Mouse (Mus musculus): ENCODE data around the gene Pbp2. TPM values are rescaled to one million over a fixed set of nuclear protein-coding genes. Genes with fewer than 3 reads are reported as not detected.

Gene Pbp2
- polyA plus RNA-seq, 1 experiment from 2014 or later, result 3.5 TPM

DNA sequence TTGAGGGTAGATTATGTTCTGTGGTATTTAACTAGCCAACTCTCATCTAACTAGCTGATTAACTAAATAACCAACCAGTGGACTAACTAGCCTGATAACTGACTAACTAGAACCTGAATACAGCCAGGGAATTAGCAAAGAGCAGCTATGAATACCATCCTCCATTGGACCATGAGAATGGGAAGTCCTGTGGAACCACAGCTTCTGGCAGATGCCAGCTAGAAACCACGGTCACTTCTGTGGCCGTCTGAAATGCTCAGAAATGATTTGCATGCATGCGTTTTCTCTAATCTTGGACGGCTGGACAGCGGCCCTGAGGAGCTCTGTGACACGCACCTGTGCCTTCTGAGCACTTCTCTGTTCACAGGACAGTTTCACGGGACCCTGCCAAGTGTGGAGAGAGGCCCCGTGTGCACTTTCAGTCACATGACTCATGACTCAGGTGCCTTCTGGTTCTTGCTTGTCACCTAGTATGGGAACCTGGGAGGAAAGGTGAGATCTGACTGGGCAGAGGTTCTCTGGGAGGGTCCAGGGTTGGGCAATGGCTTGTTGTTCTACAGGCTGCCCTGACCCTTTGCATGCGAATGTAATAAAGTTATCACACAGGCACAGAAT, 14.6 kb upstream of the Pbp2 start:
- no peaks in the 10 kb centered on the region for H3K36me3 ChIP-seq (ENCODE audit: control insufficient read depth, insufficient read depth, low read length)
- ATAC-seq (ENCODE audit: low FRiP score, low TSS enrichment) (peak; percentile 68), DNase-seq (ENCODE audit: low spot score) (peak; percentile 62)
- H3K4me1 ChIP-seq (replicated peaks; ENCODE audit: control insufficient read depth, insufficient read depth), result 0 out of 2 replicates have a peak, but pooled peaks cover 2% of the 10 kb centered on the region
- no peaks in the 10 kb centered on the region for H3K9me3 ChIP-seq (ENCODE audit: control insufficient read depth, low read length)
- H3K4me3 ChIP-seq (ENCODE audit: low read depth, low read length), result no peak overlapping the region
- peak overlapping the region; percentile 35 for H3K27ac ChIP-seq (replicated peaks)
- TF ChIP-seq EP300 (optimal IDR thresholded peaks at IDR 0.05) (no peak), CTCF (IDR thresholded peaks at IDR 0.05; ENCODE audit: low read depth) (no peak)
- WGBS, result 60% methylated on average over 9 of the region's 9 CpGs
- H3K9ac ChIP-seq (ENCODE audit: low read length), result no peak overlapping the region
- no peaks in the 10 kb centered on the region for H3K27me3 ChIP-seq (ENCODE audit: control insufficient read depth, insufficient read depth, low read length)
- no peak overlapping the region for H3K4me2 ChIP-seq (replicated peaks; ENCODE audit: low read depth)

DNA sequence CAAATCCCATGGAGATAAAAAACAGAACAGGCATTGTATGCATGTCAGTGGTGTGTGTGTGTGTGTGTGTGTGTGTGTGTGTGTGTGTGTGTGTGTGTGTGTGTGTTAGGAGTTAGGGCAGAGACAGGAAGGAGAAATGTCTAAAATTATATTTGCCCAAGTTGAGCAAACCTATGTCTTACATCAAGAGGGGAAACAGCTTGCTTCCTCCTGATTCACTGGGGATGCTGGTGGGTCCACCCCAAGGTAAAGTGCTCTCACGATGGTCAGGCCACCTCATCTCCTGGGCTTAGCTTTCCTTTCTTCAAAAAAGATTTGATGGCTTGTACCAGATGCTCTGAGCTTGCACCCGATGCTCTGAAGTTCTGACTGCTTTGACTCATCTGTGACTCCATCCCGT, 13.9 kb upstream of the Pbp2 start:
- H3K9me3 ChIP-seq (ENCODE audit: control insufficient read depth, low read length), result no peaks in the 10 kb centered on the region
- H3K27me3 ChIP-seq (ENCODE audit: control insufficient read depth, insufficient read depth, low read length), result no peaks in the 10 kb centered on the region
- DNase-seq (ENCODE audit: low spot score), result no peak
- no peak overlapping the region for H3K4me2 ChIP-seq (replicated peaks; ENCODE audit: low read depth)
- H3K36me3 ChIP-seq (ENCODE audit: control insufficient read depth, insufficient read depth, low read length), result no peaks in the 10 kb centered on the region
- TF ChIP-seq CTCF (IDR thresholded peaks at IDR 0.05; ENCODE audit: low read depth), result no peak
- TF ChIP-seq EP300 (optimal IDR thresholded peaks at IDR 0.05), result no peak
- no peak overlapping the region for H3K9ac ChIP-seq (ENCODE audit: low read length)
- H3K27ac ChIP-seq (replicated peaks), result no peak overlapping the region
- H3K4me3 ChIP-seq (ENCODE audit: low read depth, low read length), result no peak overlapping the region
- no peak for ATAC-seq (ENCODE audit: low FRiP score, low TSS enrichment)
- 0 out of 2 replicates have a peak, but pooled peaks cover 2% of the 10 kb centered on the region for H3K4me1 ChIP-seq (replicated peaks; ENCODE audit: control insufficient read depth, insufficient read depth)
- WGBS, result 61% methylated on average over 3 of the region's 3 CpGs

DNA sequence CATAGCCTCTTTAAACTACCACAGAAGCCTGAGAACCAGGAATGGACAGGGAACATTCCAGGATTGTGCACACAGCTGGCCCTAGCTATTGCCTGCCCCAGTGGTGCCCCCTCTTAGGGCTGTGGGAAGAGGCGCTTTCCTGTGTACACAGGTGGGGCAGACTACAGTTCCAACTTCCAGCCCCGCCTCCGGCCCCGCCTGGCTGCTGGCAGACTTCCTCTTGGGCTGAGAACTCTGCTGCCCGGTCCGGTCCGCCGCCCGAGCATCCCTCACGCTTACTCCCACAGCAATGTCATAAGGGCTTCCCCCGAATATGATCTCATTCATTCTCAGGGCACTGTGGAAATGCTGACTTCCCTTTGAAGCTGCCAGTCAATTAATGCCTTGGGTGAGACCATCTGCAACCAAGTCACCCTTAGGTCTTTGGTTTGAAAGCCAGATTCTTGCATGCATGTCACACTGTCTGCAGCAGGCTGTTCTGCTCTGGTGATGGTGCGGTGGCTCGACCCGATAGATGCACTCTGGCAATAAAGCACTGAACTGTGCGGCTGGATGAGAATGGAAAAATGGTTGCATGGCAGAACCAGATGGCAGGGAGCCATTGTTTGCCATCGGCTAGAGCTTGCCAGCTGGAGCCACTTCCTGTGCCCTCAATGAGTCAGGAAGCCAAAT, 13.2 kb upstream of the Pbp2 start:
- peak overlapping the region; percentile 81 for H3K27ac ChIP-seq (replicated peaks)
- WGBS, result 28% methylated on average over 15 of the region's 16 CpGs
- H3K4me2 ChIP-seq (replicated peaks; ENCODE audit: low read depth), result peak overlapping the region; percentile 42
- H3K4me3 ChIP-seq (ENCODE audit: low read depth, low read length), result 0 out of 2 replicates have a peak overlapping the region, but pooled peaks have one; percentile 4
- no peak for TF ChIP-seq CTCF (IDR thresholded peaks at IDR 0.05; ENCODE audit: low read depth)
- H3K4me1 ChIP-seq (replicated peaks; ENCODE audit: control insufficient read depth, insufficient read depth), result 0 out of 2 replicates have a peak, but pooled peaks cover 2% of the 10 kb centered on the region
- H3K27me3 ChIP-seq (ENCODE audit: control insufficient read depth, insufficient read depth, low read length), result no peaks in the 10 kb centered on the region
- peak; percentile 86 for ATAC-seq (ENCODE audit: low FRiP score, low TSS enrichment)
- H3K9me3 ChIP-seq (ENCODE audit: control insufficient read depth, low read length), result no peaks in the 10 kb centered on the region
- H3K9ac ChIP-seq (ENCODE audit: low read length), result 0 out of 2 replicates have a peak overlapping the region, but pooled peaks have one; percentile 8
- no peaks in the 10 kb centered on the region for H3K36me3 ChIP-seq (ENCODE audit: control insufficient read depth, insufficient read depth, low read length)
- peak; percentile 89 for DNase-seq (ENCODE audit: low spot score)

DNA sequence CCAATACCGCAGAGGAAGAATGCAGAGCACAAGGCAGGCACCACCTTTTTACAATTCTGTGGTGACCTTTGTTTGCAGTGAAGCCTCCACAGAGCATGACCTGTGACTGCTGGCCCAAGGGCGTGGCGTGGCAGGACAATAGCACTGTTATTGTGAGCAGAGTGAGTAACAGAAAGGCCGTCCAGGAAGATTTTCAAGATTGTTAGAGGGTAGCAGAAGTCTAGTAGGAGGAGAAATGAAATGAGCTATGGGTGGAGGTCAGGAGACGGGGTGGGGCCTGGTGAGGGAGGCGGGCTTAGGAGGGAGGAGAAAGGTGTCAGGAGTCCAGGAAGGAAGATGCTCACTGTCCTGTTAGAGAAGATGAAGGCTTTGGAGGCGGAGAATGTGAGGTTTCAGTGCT, 12.5 kb upstream of the Pbp2 start:
- 48% methylated on average over 7 of the region's 7 CpGs for WGBS
- no peak overlapping the region for H3K9ac ChIP-seq (ENCODE audit: low read length)
- peak; percentile 50 for DNase-seq (ENCODE audit: low spot score)

DNA sequence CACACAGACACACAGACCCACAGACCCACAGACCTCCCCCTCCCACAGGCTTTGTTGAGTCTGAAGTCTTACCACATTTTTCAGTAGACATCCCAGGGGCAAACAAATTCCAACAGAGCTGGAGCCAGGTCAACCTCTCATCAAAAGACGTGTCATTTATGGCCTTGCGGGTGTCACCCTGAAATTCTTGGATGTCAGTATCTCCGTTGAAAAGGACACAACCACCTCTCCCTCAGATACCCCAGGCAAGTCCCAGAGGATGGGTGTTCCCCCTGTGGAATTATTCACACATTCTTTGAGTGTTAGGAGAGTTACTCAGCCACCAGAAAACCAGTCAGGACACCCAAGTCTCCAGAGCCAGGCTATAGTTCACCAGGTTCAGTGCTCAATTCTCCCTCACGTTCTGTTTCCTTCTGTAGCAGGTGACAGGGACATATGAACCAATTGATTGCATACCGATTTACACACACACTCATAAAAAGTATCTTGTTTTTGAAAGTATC, 9.3 kb upstream of the Pbp2 start:
- no peak overlapping the region for H3K9ac ChIP-seq (ENCODE audit: low read length)
- no peaks in the 10 kb centered on the region for H3K4me1 ChIP-seq (replicated peaks; ENCODE audit: control insufficient read depth, insufficient read depth)
- DNase-seq (ENCODE audit: low spot score) (no peak), ATAC-seq (ENCODE audit: low FRiP score, low TSS enrichment) (no peak)
- no peaks in the 10 kb centered on the region for H3K9me3 ChIP-seq (ENCODE audit: control insufficient read depth, low read length)
- no peak overlapping the region for H3K4me2 ChIP-seq (replicated peaks; ENCODE audit: low read depth)
- H3K27ac ChIP-seq (replicated peaks), result no peak overlapping the region
- TF ChIP-seq CTCF (IDR thresholded peaks at IDR 0.05; ENCODE audit: low read depth), result no peak
- TF ChIP-seq EP300 (optimal IDR thresholded peaks at IDR 0.05), result no peak
- no peaks in the 10 kb centered on the region for H3K27me3 ChIP-seq (ENCODE audit: control insufficient read depth, insufficient read depth, low read length)
- H3K4me3 ChIP-seq (ENCODE audit: low read depth, low read length), result no peak overlapping the region
- WGBS, result 61% methylated on average over 5 of the region's 5 CpGs
- no peaks in the 10 kb centered on the region for H3K36me3 ChIP-seq (ENCODE audit: control insufficient read depth, insufficient read depth, low read length)

More for the DNA sequence above, 12.5 kb upstream of the Pbp2 start:
- Histone ChIP-seq H3K27me3 (ENCODE audit: control insufficient read depth, insufficient read depth, low read length) (no peaks in the 10 kb centered on the region), H3K27ac (replicated peaks) (peak overlapping the region; percentile 81), H3K9me3 (ENCODE audit: control insufficient read depth, low read length) (no peaks in the 10 kb centered on the region), H3K4me1 (replicated peaks; ENCODE audit: control insufficient read depth, insufficient read depth) (0 out of 2 replicates have a peak, but pooled peaks cover 2% of the 10 kb centered on the region), H3K36me3 (ENCODE audit: control insufficient read depth, insufficient read depth, low read length) (no peaks in the 10 kb centered on the region), H3K4me3 (ENCODE audit: low read depth, low read length) (no peak overlapping the region), H3K4me2 (replicated peaks; ENCODE audit: low read depth) (peak overlapping the region; percentile 42)
- TF ChIP-seq CTCF (IDR thresholded peaks at IDR 0.05; ENCODE audit: low read depth), result no peak
- TF ChIP-seq EP300 (optimal IDR thresholded peaks at IDR 0.05), result no peak
- peak; percentile 72 for ATAC-seq (ENCODE audit: low FRiP score, low TSS enrichment)

DNA sequence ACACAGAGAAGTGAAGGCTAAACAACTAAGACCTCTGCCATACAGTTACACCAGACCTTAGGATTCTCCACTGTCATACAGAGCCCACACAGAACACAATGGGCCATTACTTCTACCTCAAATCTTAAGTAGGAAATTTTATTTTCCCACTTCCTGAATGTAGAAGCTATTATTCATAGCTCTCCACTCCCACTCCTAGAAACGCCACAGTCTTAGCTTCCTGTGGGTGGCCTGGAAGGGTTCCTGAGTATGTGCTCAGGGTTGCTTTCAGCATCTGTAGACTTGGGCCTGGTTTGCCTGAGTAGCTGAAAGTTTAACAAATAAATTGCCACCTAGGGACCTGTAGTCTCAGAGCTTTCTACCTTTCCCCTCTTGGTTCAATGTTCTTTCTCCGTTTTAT, 5.9 kb upstream of the Pbp2 start:
- Histone ChIP-seq H3K4me1 (replicated peaks; ENCODE audit: control insufficient read depth, insufficient read depth) (no peaks in the 10 kb centered on the region), H3K27ac (replicated peaks) (no peak overlapping the region), H3K27me3 (ENCODE audit: control insufficient read depth, insufficient read depth, low read length) (no peaks in the 10 kb centered on the region), H3K36me3 (ENCODE audit: control insufficient read depth, insufficient read depth, low read length) (no peaks in the 10 kb centered on the region), H3K9me3 (ENCODE audit: control insufficient read depth, low read length) (no peaks in the 10 kb centered on the region), H3K4me2 (replicated peaks; ENCODE audit: low read depth) (no peak overlapping the region), H3K4me3 (ENCODE audit: low read depth, low read length) (no peak overlapping the region), H3K9ac (ENCODE audit: low read length) (no peak overlapping the region)
- TF ChIP-seq EP300 (optimal IDR thresholded peaks at IDR 0.05) (no peak), CTCF (IDR thresholded peaks at IDR 0.05; ENCODE audit: low read depth) (no peak)
- WGBS, result 70% methylated on average over 2 of the region's 2 CpGs
- no peak; the same call in 1 of the 2 replicates for ATAC-seq (ENCODE audit: low FRiP score, low TSS enrichment)
- DNase-seq (ENCODE audit: low spot score), result no peak
